Mouse (Mus musculus) lung, embryonic 16.5 days (tissue): ENCODE results near the gene Zranb3. TPM values are rescaled to one million over a fixed set of nuclear protein-coding genes. Genes with fewer than 3 reads are reported as not detected.
A peak's percentile ranks its signal among the peaks of the same experiment; 100 is the strongest.
"Not testable (repeated sequence)": the region's sequence is repeated elsewhere in the genome, so short reads cannot be mapped to it uniquely, and the experiment has no call there.

Experiments used
- ATAC-seq: fragments of 200-750 bp; cut with Nextera tagmentation; 2 replicates; pipeline ENCODE4 v1.8.0; 2017; ENCODE audit warnings: low read depth, mild to moderate bottlenecking, moderate library complexity
- H3K27ac ChIP-seq: fragments of 300-500 bp; sonication (generic); 2 replicates; pipeline ENCODE4 v1.5.1; 2014; ENCODE audit warnings: mild to moderate bottlenecking, control low read depth, low read length
- H3K27me3 ChIP-seq: fragments of 300-500 bp; sonication (generic); 2 replicates; pipeline ENCODE4 v1.6.1; 2014; ENCODE audit warnings: low read depth, low read length, mixed read lengths; ENCODE audit not compliant: control insufficient read depth, insufficient read depth
- H3K36me3 ChIP-seq: fragments of 300-500 bp; sonication (generic); 2 replicates; pipeline ENCODE4 v1.6.1; 2014; ENCODE audit warnings: low read length; ENCODE audit not compliant: control insufficient read depth, insufficient read depth
- H3K4me1 ChIP-seq: fragments of 300-500 bp; sonication (generic); replicated peaks from 2 replicates; pipeline ENCODE4 v1.6.1; 2014; ENCODE audit warnings: low read length, mixed read lengths; ENCODE audit not compliant: control insufficient read depth, insufficient read depth
- H3K4me2 ChIP-seq: fragments of 300-500 bp; sonication (generic); 2 replicates; pipeline ENCODE4 v1.6.1; 2014; ENCODE audit warnings: low read depth, low read length, control low read depth
- H3K4me3 ChIP-seq: fragments of 300-500 bp; sonication (generic); 2 replicates; pipeline ENCODE4 v1.5.1; 2014; ENCODE audit warnings: mild to moderate bottlenecking, low read length, control low read depth
- H3K9ac ChIP-seq: fragments of 300-500 bp; sonication (generic); 2 replicates; pipeline ENCODE4 v1.6.1; 2014; ENCODE audit warnings: low read length, control low read depth
- H3K9me3 ChIP-seq: fragments of 300-500 bp; sonication (generic); 2 replicates; pipeline ENCODE4 v1.6.1; 2016; ENCODE audit warnings: low read length; ENCODE audit not compliant: control insufficient read depth
- WGBS: fragments of 180-500 bp; shearing (Covaris S2); extraction: QIAGEN DNeasy Blood & Tissue Kit; methylation state at CpG from one replicate; pipeline ENCODE4 v1.1.7; 2014; 5-methylcytosine and 5-hydroxymethylcytosine counted together
- polyA plus RNA-seq: library from polyadenylated mRNA; unstranded; fragments of >200 nt; fragmentation: Nextera tagmentation; extraction: Ambion mirVana; gene quantifications from 2 replicates; pipeline ENCODE4 v1.2.1, GENCODE M21; 2015

Gene Zranb3
- polyA plus RNA-seq, 1 experiment from 2014 or later = 12.1 TPM

- WGBS = 88% methylated on average over 1 of the region's 1 CpGs
- no peak for ATAC-seq
- Histone ChIP-seq H3K9me3 (no peaks in the 10 kb centered on the region), H3K4me3 (no peak overlapping the region), H3K4me2 (no peak overlapping the region), H3K4me1 (no peaks in the 10 kb centered on the region), H3K27me3 (no peaks in the 10 kb centered on the region), H3K9ac (no peak overlapping the region), H3K27ac (no peak overlapping the region), H3K36me3 (no peaks in the 10 kb centered on the region)
These were observed 70.7 kb downstream of the Zranb3 start for GRCm38 (mm10) chr1:128032123-128032522.

- no peak overlapping the region for H3K27ac ChIP-seq
- WGBS = 90% methylated on average over 2 of the region's 2 CpGs
- H3K4me1 ChIP-seq = no peaks in the 10 kb centered on the region
- H3K9ac ChIP-seq = no peak overlapping the region
- H3K9me3 ChIP-seq = no peaks in the 10 kb centered on the region
- no peaks in the 10 kb centered on the region for H3K27me3 ChIP-seq
- H3K4me2 ChIP-seq = no peak overlapping the region
- H3K36me3 ChIP-seq = no peaks in the 10 kb centered on the region
- H3K4me3 ChIP-seq = no peak overlapping the region
- no peak for ATAC-seq
These were observed 71.3 kb downstream of the Zranb3 start for GRCm38 (mm10) chr1:128031524-128031923.

GRCm38 (mm10) chr1:128024363-128025114 lies 78.3 kb downstream of the Zranb3 start:
- H3K4me2 ChIP-seq = no peak overlapping the region
- no peaks in the 10 kb centered on the region for H3K27me3 ChIP-seq
- H3K36me3 ChIP-seq = no peaks in the 10 kb centered on the region
- H3K4me3 ChIP-seq = no peak overlapping the region
- ATAC-seq = peak; percentile 98
- WGBS = 58% methylated on average over 4 of the region's 4 CpGs
- no peaks in the 10 kb centered on the region for H3K9me3 ChIP-seq
- peaks cover 3% of the 10 kb centered on the region for H3K4me1 ChIP-seq
- no peak overlapping the region for H3K27ac ChIP-seq
- no peak overlapping the region for H3K9ac ChIP-seq

- 54% methylated on average over 2 of the region's 2 CpGs for WGBS
- no peak overlapping the region for H3K4me3 ChIP-seq
- no peaks in the 10 kb centered on the region for H3K9me3 ChIP-seq
- H3K27ac ChIP-seq = no peak overlapping the region
- no peaks in the 10 kb centered on the region for H3K36me3 ChIP-seq
- H3K27me3 ChIP-seq = no peaks in the 10 kb centered on the region
- peaks cover 3% of the 10 kb centered on the region for H3K4me1 ChIP-seq
- H3K9ac ChIP-seq = no peak overlapping the region
- ATAC-seq = no peak
- H3K4me2 ChIP-seq = no peak overlapping the region
These were observed 82.7 kb downstream of the Zranb3 start for GRCm38 (mm10) chr1:128020001-128020770.

- ATAC-seq = no peak
- 74% methylated on average over 6 of the region's 6 CpGs for WGBS
These were observed 86.8 kb downstream of the Zranb3 start for GRCm38 (mm10) chr1:128016035-128016492.

GRCm38 (mm10) chr1:128013698-128014386 lies 89.0 kb downstream of the Zranb3 start:
- Histone ChIP-seq H3K4me3 (no peak overlapping the region), H3K9ac (no peak overlapping the region), H3K4me2 (no peak overlapping the region), H3K4me1 (no peaks in the 10 kb centered on the region), H3K36me3 (no peaks in the 10 kb centered on the region), H3K27me3 (no peaks in the 10 kb centered on the region), H3K9me3 (no peaks in the 10 kb centered on the region), H3K27ac (no peak overlapping the region)
- WGBS = 42% methylated on average over 4 of the region's 4 CpGs
- ATAC-seq = peak; percentile 72

More at GRCm38 (mm10) chr1:128016035-128016492, 86.8 kb downstream of the Zranb3 start:
- H3K27ac ChIP-seq = no peak overlapping the region
- no peak overlapping the region for H3K9ac ChIP-seq
- no peaks in the 10 kb centered on the region for H3K9me3 ChIP-seq
- no peaks in the 10 kb centered on the region for H3K36me3 ChIP-seq
- no peaks in the 10 kb centered on the region; the same call in 1 of the 2 replicates for H3K4me1 ChIP-seq
- no peak overlapping the region for H3K4me2 ChIP-seq
- H3K4me3 ChIP-seq = no peak overlapping the region
- H3K27me3 ChIP-seq = no peaks in the 10 kb centered on the region

- 89% methylated on average over 2 of the region's 2 CpGs for WGBS
- no peak overlapping the region for H3K4me3 ChIP-seq
- no peaks in the 10 kb centered on the region for H3K27me3 ChIP-seq
- no peaks in the 10 kb centered on the region for H3K36me3 ChIP-seq
- H3K4me2 ChIP-seq = no peak overlapping the region
- H3K9ac ChIP-seq = no peak overlapping the region
- no peak overlapping the region for H3K27ac ChIP-seq
- no peaks in the 10 kb centered on the region for H3K9me3 ChIP-seq
- no peaks in the 10 kb centered on the region for H3K4me1 ChIP-seq
- no peak for ATAC-seq
These were observed 93.1 kb downstream of the Zranb3 start for GRCm38 (mm10) chr1:128009751-128010150.

GRCm38 (mm10) chr1:128006042-128006600 lies 96.7 kb downstream of the Zranb3 start:
- not testable (repeated sequence) for H3K9me3 ChIP-seq, ATAC-seq, H3K36me3 ChIP-seq, H3K27me3 ChIP-seq, H3K4me3 ChIP-seq, H3K27ac ChIP-seq, H3K9ac ChIP-seq, H3K4me2 ChIP-seq, H3K4me1 ChIP-seq
- 83% methylated on average over 11 of the region's 11 CpGs for WGBS

GRCm38 (mm10) chr1:128004371-128004720 lies 98.5 kb downstream of the Zranb3 start:
- H3K9me3 ChIP-seq = no peaks in the 10 kb centered on the region
- no peak overlapping the region for H3K27ac ChIP-seq
- no peaks in the 10 kb centered on the region for H3K36me3 ChIP-seq
- no peaks in the 10 kb centered on the region for H3K27me3 ChIP-seq
- H3K9ac ChIP-seq = no peak overlapping the region
- ATAC-seq = no peak
- no peaks in the 10 kb centered on the region for H3K4me1 ChIP-seq
- WGBS = 72% methylated on average over 2 of the region's 2 CpGs
- no peak overlapping the region for H3K4me3 ChIP-seq
- H3K4me2 ChIP-seq = no peak overlapping the region
